Comparison of ENCODE assay signal across 25 mouse cellular contexts in the genomic region with DNA sequence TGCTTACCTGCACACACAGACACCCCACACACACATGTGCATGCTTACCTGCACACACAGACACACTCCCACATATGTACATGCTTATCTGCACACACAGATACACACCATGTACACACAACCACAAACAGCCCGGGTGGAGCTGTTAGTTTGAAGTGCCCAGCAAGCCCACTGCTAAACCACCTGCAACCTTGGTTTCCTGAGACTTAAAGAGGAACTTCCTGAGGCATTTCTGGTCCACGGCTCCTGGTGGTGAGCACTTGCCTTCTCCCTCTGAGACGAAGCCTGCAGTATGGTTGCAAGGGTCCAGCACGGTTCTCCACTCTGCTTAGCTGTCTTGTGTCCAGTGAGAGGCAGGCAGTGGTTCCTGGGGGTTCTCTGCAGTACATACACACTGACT. TPM values are rescaled to one million over a fixed set of nuclear protein-coding genes. Genes with fewer than 3 reads are reported as not detected.
DNase-seq lines count a peak whose midpoint lies in the region; ATAC-seq lines count a peak whose summit lies in the region.
"Had no signal": no experiment of that assay in that cellular context is flagged by ENCODE, and none has a peak within 500 bp of the region (broad histone marks: within the 10 kb centered on the region; RNA-seq: fewer than 3 reads in every experiment).

No protein-coding gene starts in this region.

- H3K27me3 ChIP-seq in limb, embryonic 10.5 days (ENCODE audit: low read depth, poor library complexity, severe bottlenecking): no peaks in the 10 kb centered on the region
- H3K27me3 ChIP-seq: embryonic facial prominence, embryonic 12.5 days; forebrain, embryonic 12.5 days; forebrain, embryonic 15.5 days; hindbrain, embryonic 13.5 days; intestine, embryonic 15.5 days had no signal

- DNase-seq in thymus, postnatal 0 days (ENCODE audit: low spot score): peak; percentile 24
- DNase-seq in thymus, postnatal 25 days: no peak
- DNase-seq in limb, embryonic 10.5 days (ENCODE audit: low spot score): no peak
- no peak for DNase-seq in layer of hippocampus, adult 18-20 months (ENCODE audit: low spot score in 2 of 2)
- no peak for DNase-seq in embryo, embryonic 10 days (ENCODE audit: low spot score)
- DNase-seq: adrenal gland, adult 2 months; adrenal gland, postnatal 14 days; cerebellum, adult 11-12 months; cerebellum, adult 9-10 months; cerebellum, postnatal 14 days; gastrocnemius, postnatal 10 days; gastrocnemius, postnatal 36 days; heart, adult 11 months had no signal

- H3K4me1 ChIP-seq in limb, embryonic 10.5 days: peaks cover 47% of the 10 kb centered on the region
- H3K4me1 ChIP-seq: forebrain, embryonic 15.5 days had no signal

- peak; percentile 71 for ATAC-seq in common myeloid progenitor, adult 5-6 weeks (replicated peaks; ENCODE audit: low read depth, poor library complexity, severe bottlenecking)
- ATAC-seq in megakaryocyte progenitor cell, adult 5-6 weeks (replicated peaks; ENCODE audit: poor library complexity): peak; percentile 60
- ATAC-seq: CD4-positive, CD25-positive, alpha-beta regulatory T cell, adult 4 months; forebrain, embryonic 15.5 days; hindbrain, embryonic 16.5 days; intestine, embryonic 15.5 days had no signal

- no peaks in the 10 kb centered on the region for H3K36me3 ChIP-seq in limb, embryonic 10.5 days
- H3K36me3 ChIP-seq: embryonic facial prominence, embryonic 12.5 days; forebrain, embryonic 12.5 days; forebrain, embryonic 15.5 days; hindbrain, embryonic 10.5 days; hindbrain, embryonic 13.5 days; intestine, embryonic 15.5 days had no signal

- H3K4me3 ChIP-seq in limb, embryonic 10.5 days: no peak overlapping the region
- H3K4me3 ChIP-seq: embryonic facial prominence, embryonic 12.5 days; erythroblast, embryonic 14.5 days; forebrain, embryonic 12.5 days; forebrain, embryonic 15.5 days; hindbrain, embryonic 10.5 days; hindbrain, embryonic 13.5 days; intestine, embryonic 15.5 days had no signal

- 77% methylated on average over 4 of the region's 4 CpGs for WGBS in limb, embryonic 10.5 days

- H3K27ac ChIP-seq in limb, embryonic 10.5 days: 0 out of 2 replicates have a peak overlapping the region, but pooled peaks have one; percentile 50
- H3K27ac ChIP-seq: embryonic facial prominence, embryonic 12.5 days; forebrain, embryonic 12.5 days; forebrain, embryonic 15.5 days; hindbrain, embryonic 10.5 days; hindbrain, embryonic 13.5 days; intestine, embryonic 15.5 days had no signal

- H3K9me3 ChIP-seq in limb, embryonic 10.5 days (replicated peaks): no peaks in the 10 kb centered on the region
- H3K9me3 ChIP-seq: embryonic facial prominence, embryonic 12.5 days; forebrain, embryonic 12.5 days; forebrain, embryonic 15.5 days; hindbrain, embryonic 10.5 days; hindbrain, embryonic 13.5 days; intestine, embryonic 15.5 days had no signal

RNA-seq across cellular contexts. Expression of gene Itga9, which starts 14.3 kb away (rescaled TPM):
- polyA plus RNA-seq in thymus, postnatal 0 days (2015; fragmentation: Nextera tagmentation; extraction: Ambion mirVana): 1.9 and 3.3 TPM in 2 replicates
- total RNA-seq in common myeloid progenitor, adult 5-6 weeks (2017): 3.0 and 7.0 TPM in 2 replicates
- 8.8 and 9.3 TPM in 2 replicates for polyA plus RNA-seq in limb, embryonic 10.5 days (2016; fragmentation: Nextera tagmentation; extraction: Ambion mirVana)
- total RNA-seq in megakaryocyte progenitor cell, adult 5-6 weeks (2015): 0.32 and 0.66 TPM in 2 replicates
- 0.08 and 0.71 TPM in 2 replicates for total RNA-seq in megakaryocyte progenitor cell, adult 5-6 weeks (2017)
- total RNA-seq in layer of hippocampus, adult 18-20 months (2021): 1 to 10 TPM; 2.5 to 5.4 TPM
- polyA plus RNA-seq: C2C12 had no signal
